Mouse (Mus musculus): ENCODE measurements around the gene Ube2g2. TPM values are rescaled to one million over a fixed set of nuclear protein-coding genes. Genes with fewer than 3 reads are reported as not detected.
"Not testable (repeated sequence)": the region's sequence is repeated elsewhere in the genome, so short reads cannot be mapped to it uniquely, and the experiment has no call there.

The Ube2g2 gene
- total RNA-seq, 2 experiments from 2014 or later = 80.9 to 82.8 TPM

DNA sequence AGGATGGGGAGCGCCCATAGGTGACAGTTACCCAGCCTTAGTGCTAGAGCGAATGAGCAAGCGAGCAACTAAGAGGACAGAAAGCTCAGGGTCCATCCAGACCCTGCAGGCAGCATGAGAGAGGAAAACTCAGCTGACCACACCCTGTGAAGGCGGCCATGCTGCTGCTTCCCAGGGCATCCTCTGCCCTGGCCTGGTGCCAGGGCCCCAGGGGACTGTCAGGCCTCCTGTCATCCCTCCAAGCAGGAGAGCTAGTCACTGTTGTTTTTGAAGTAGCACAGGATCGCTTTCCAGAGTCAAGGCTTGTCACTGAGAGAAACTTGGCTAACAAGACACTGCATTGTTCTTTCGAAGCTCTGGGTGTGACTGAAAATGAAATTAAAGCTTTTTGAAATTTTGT lies 16.9 kb downstream of the Ube2g2 start:
- DNase-seq = peak in 1 of 2 experiments; percentile 28

- no peak for DNase-seq
Measured at GRCm38 (mm10) chr10:77643160-77643559, 21.1 kb downstream of the Ube2g2 start.

- DNase-seq = no peak
Measured at GRCm38 (mm10) chr10:77645571-77645970, 23.5 kb downstream of the Ube2g2 start.

GRCm38 (mm10) chr10:77647461-77647860 lies 25.4 kb downstream of the Ube2g2 start:
- DNase-seq = no peak

DNA sequence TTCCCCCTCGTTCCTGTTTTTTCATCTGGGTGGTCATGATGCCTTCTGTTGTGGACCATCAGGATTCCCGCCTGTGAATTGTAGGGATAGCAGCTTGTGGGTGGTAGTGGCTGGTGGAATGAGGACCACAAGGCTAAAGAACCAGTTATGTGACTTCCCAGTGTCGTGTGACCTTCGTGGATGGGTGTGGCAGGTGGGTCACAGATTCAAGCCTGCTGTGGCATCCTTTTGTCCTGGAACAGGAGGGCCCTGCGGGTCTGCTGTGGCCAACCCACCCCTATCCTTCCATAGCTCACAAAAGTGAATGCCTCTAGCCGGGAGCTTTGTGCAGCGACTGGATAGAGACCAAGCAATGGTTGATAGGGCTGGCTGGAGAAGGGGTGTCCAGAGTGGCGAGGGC lies 25.8 kb downstream of the Ube2g2 start:
- DNase-seq = no peak

- no peak for DNase-seq
Measured at GRCm38 (mm10) chr10:77652046-77652445, 30.0 kb downstream of the Ube2g2 start.

GRCm38 (mm10) chr10:77658286-77658994 lies 36.4 kb downstream of the Ube2g2 start:
- peak in 1 of 2 experiments; percentile 60 for DNase-seq

DNA sequence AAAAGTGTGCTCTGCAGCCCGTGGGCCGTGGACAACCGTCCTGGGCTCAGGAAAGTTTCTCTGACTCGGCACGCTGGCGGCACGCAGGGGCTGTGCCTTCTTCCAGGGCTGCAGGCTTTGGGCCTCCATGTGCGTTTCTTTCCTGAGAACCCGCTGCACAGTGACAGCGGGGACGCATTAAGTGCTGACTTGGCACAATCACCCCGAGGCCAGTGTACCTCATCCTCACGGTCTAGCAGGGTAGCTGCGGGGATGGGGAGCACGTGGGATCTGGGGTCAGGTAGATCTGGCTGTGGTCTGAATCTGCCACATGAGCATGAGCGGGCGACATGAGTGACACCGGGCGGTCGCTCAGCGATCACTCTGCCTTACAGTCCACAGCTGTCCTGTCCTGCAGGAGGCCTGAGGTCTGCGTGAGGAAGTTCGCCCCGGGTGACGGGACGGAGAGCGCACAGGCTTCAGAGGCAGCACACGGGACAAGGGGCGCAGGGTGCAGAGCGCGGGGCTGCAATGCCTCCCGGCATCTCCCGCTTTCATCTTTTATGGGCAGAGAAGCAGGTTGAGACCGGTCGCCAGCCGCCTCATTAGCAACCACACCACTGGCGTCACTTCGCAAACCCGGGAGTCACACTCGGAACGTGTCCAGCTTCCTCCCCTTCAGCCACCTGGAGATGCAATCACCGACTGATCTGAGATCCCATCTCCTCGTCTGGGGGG lies 42.0 kb downstream of the Ube2g2 start:
- no peak for DNase-seq

- no peak for DNase-seq
Measured at GRCm38 (mm10) chr10:77666342-77666741, 44.3 kb downstream of the Ube2g2 start.

GRCm38 (mm10) chr10:77667402-77667801 lies 45.3 kb downstream of the Ube2g2 start:
- peak in 1 of 2 experiments; percentile 13 for DNase-seq

- DNase-seq = no peak
Measured at GRCm38 (mm10) chr10:77670710-77671109, 48.6 kb downstream of the Ube2g2 start.

GRCm38 (mm10) chr10:77671519-77671918 lies 49.4 kb downstream of the Ube2g2 start:
- no peak for DNase-seq

GRCm38 (mm10) chr10:77673765-77674164 lies 51.7 kb downstream of the Ube2g2 start:
- no peak for DNase-seq

- DNase-seq = no peak
Measured at GRCm38 (mm10) chr10:77677562-77677961, 55.5 kb downstream of the Ube2g2 start.

DNA sequence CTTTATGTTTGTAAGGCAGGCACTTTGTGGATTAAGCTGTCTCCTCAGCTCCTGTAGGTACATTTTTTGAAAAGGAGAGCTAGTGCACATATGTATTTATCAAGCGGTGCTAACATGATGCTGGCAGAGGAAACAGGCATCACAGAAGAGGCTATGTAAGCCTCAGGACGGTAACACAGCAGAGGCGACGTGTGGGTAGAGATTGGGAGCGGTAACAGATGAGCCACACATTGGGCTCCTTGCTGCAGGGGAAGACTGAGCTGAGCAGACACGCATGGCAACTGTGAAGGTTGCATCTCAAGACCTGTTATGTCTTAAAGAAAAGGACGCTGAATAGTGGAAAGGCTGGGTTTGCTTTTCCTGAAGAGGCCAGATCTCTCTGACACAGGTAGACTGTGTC lies 60.9 kb downstream of the Ube2g2 start:
- no peak for DNase-seq

GRCm38 (mm10) chr10:77684181-77684580 lies 62.1 kb downstream of the Ube2g2 start:
- DNase-seq = no peak

DNA sequence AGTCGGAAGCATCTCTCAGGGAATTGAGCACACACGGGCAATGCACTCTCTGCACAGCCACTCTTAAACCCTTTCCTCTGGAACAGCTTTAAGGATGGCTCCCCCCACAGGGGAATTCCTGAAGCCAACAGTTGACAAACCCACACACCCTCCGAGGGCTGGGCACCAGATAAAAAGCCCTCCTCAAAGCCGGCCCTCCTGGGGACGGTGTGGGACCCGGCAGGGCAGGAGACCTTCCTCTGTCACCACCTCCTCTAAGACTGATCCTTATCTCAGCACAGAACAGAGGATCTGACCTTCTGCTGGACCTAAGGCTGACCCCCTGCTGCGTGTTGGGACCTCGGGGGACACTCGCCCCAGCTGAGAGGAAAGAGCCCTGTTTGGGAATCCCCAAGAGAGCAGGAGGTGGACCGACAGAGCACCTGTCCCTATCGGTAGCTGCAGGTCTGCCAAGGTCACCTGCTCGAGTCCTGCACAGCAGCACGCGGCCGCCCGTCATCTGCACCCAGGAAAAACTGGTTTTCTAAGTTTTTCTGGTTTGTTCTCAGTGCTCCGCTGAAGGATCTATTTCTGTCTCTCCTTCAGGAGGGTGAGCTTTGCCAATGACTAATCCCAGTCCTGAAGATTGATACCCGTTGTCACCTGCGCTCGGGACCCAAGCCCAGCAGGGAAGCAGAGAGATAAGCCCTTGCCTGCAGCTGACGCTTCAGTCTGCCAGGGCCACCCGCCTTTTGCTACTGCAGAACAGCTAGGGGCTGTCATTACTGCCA lies 64.0 kb downstream of the Ube2g2 start, which contains the start of gene Tspear:
Gene Tspear (plus strand): TSS at position 675 of the 770 bp plus-strand sequence.
- DNase-seq = peak; percentile 13 to 18

- DNase-seq = no peak
Measured at GRCm38 (mm10) chr10:77687021-77687420, 64.9 kb downstream of the Ube2g2 start.

DNA sequence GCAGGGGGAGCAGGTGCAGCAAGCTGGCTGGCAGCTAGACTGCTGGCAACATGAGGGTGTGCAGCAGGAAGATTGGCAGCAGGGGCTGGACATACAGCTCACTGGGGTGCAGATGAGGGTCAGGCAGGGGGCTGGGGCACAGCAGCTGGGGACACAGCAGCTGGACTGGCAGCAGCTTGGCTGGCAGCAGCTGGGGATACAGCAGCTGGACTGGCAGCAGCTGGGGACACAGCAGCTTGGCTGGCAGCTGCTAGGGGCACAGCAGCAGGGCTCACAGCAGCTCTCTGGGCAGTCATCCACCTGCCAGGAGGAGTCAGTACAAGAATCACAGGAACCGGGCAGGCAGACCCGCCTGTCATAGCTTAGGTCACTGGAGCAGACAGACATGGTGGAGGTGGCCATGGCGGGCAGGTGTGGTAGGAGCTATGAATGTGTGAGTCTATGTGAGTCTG lies 68.3 kb downstream of the Ube2g2 start, which contains the start of gene Gm19402:
Gene Gm19402 (minus strand): TSS at position 402 of the 452 bp plus-strand sequence.
- not testable (repeated sequence) for DNase-seq

Data from heart, adult 18-20 months (tissue).